Mouse (Mus musculus) retina, embryonic 14.5 days (tissue): ENCODE measurements around the gene Vmn1r40.

Experiments
- DNase-seq: peaks from one replicate; pipeline ENCODE4 v3.0.0-alpha.2; 2015; ENCODE audit warnings: low spot score

The Vmn1r40 gene

GRCm38 (mm10) chr6:89707240-89707639, at the start of gene Vmn1r40:
Gene Vmn1r40 (plus strand): TSS chr6:89707540.
- DNase-seq: no peak

- DNase-seq: no peak
These were observed 49.0 kb upstream of the Vmn1r40 start for GRCm38 (mm10) chr6:89658342-89658741.

- no peak for DNase-seq
These were observed 48.4 kb upstream of the Vmn1r40 start for GRCm38 (mm10) chr6:89658931-89659330.

GRCm38 (mm10) chr6:89659692-89660423, 47.5 kb upstream of the Vmn1r40 start:
- peak; percentile 67 for DNase-seq

GRCm38 (mm10) chr6:89660490-89660889, 46.9 kb upstream of the Vmn1r40 start:
- DNase-seq: no peak

- no peak for DNase-seq
These were observed 44.8 kb upstream of the Vmn1r40 start for GRCm38 (mm10) chr6:89662521-89662920.

GRCm38 (mm10) chr6:89665155-89665554, 42.2 kb upstream of the Vmn1r40 start:
- no peak for DNase-seq

- DNase-seq: no peak
These were observed 41.7 kb upstream of the Vmn1r40 start for GRCm38 (mm10) chr6:89665667-89666066.

- no peak for DNase-seq
These were observed 40.4 kb upstream of the Vmn1r40 start for GRCm38 (mm10) chr6:89666976-89667375.

- peak; percentile 65 for DNase-seq
These were observed 37.8 kb upstream of the Vmn1r40 start for GRCm38 (mm10) chr6:89669556-89669955.

- DNase-seq: no peak
These were observed 35.9 kb upstream of the Vmn1r40 start for GRCm38 (mm10) chr6:89671431-89671830.

GRCm38 (mm10) chr6:89672641-89673040, 34.7 kb upstream of the Vmn1r40 start:
- no peak for DNase-seq

- DNase-seq: no peak
These were observed 34.1 kb upstream of the Vmn1r40 start for GRCm38 (mm10) chr6:89673135-89673780.

GRCm38 (mm10) chr6:89678522-89678921, 28.8 kb upstream of the Vmn1r40 start:
- no peak for DNase-seq

- DNase-seq: peak; percentile 86
These were observed 28.0 kb upstream of the Vmn1r40 start for GRCm38 (mm10) chr6:89679291-89679835.

- DNase-seq: peak; percentile 90
These were observed 27.2 kb upstream of the Vmn1r40 start for GRCm38 (mm10) chr6:89680155-89680554.

- peak; percentile 59 for DNase-seq
These were observed 23.1 kb upstream of the Vmn1r40 start for GRCm38 (mm10) chr6:89684231-89684630.

GRCm38 (mm10) chr6:89687100-89687499, 20.2 kb upstream of the Vmn1r40 start:
- no peak for DNase-seq

- DNase-seq: no peak
These were observed 716 bp upstream of the Vmn1r40 start for GRCm38 (mm10) chr6:89706624-89707023.

GRCm38 (mm10) chr6:89718051-89718450, 10.7 kb downstream of the Vmn1r40 start:
- no peak for DNase-seq

GRCm38 (mm10) chr6:89740466-89740865, 33.1 kb downstream of the Vmn1r40 start, which contains the start of gene Vmn1r41:
Gene Vmn1r41 (plus strand): TSS chr6:89740766.
- DNase-seq: no peak

GRCm38 (mm10) chr6:89742811-89743210, 35.5 kb downstream of the Vmn1r40 start:
- DNase-seq: no peak
